Mouse (Mus musculus) kidney, embryonic 15.5 days (tissue): Measurements from ENCODE around the gene Itm2b. TPM values are rescaled to one million over a fixed set of nuclear protein-coding genes. Genes with fewer than 3 reads are reported as not detected.

Source experiments
- polyA plus RNA-seq: library from polyadenylated mRNA; unstranded; fragments of >200 nt; fragmentation: Nextera tagmentation; extraction: Ambion mirVana; gene quantifications from 2 replicates; pipeline ENCODE4 v1.2.1, GENCODE M21; 2015

Gene Itm2b
- polyA plus RNA-seq, 1 experiment from 2014 or later: 910 TPM

Other genes starting within 250 kb of the Itm2b start
- gene Lpar6, start 147.4 kb downstream of the Itm2b start, polyA plus RNA-seq: 15.3 and 15.9 TPM in 2 replicates
- 16.2 and 19.5 TPM in 2 replicates for gene Rb1, start 59.5 kb downstream of the Itm2b start, polyA plus RNA-seq
- 89.4 and 91.6 TPM in 2 replicates for gene Med4, start 124.7 kb upstream of the Itm2b start, polyA plus RNA-seq
- 122 and 126 TPM in 2 replicates for gene Sucla2, start 140.0 kb upstream of the Itm2b start, polyA plus RNA-seq
- 7.6 and 8.4 TPM in 2 replicates for gene Nudt15, start 163.0 kb upstream of the Itm2b start, polyA plus RNA-seq